Mouse (Mus musculus): Measurements from ENCODE around the gene Hivep3.

GRCm38 (mm10) chr4:119750157-119750556 is 16.6 kb downstream of the Hivep3 start:
- TF ChIP-seq CTCF (IDR thresholded peaks at IDR 0.05; ENCODE audit: control insufficient read depth, insufficient read depth, insufficient read length) (no peak), MYOD1 (IDR thresholded peaks at IDR 0.05; ENCODE audit: control insufficient read depth, insufficient read length, low read depth) (no peak), USF1 (IDR thresholded peaks at IDR 0.05; ENCODE audit: low read depth) (no peak), MYOG (IDR thresholded peaks at IDR 0.05; ENCODE audit: control insufficient read depth, extremely low read depth, insufficient read length) (no peak), MAX (IDR thresholded peaks at IDR 0.05) (no peak)
